Mouse (Mus musculus): ENCODE measurements around the gene Tmem205. TPM values are rescaled to one million over a fixed set of nuclear protein-coding genes. Genes with fewer than 3 reads are reported as not detected.
A peak's percentile ranks its signal among the peaks of the same experiment; 100 is the strongest.

Gene Tmem205
- polyA plus RNA-seq (2015; fragmentation: Nextera tagmentation; extraction: Ambion mirVana): 41.5 and 47.8 TPM in 2 replicates

DNA sequence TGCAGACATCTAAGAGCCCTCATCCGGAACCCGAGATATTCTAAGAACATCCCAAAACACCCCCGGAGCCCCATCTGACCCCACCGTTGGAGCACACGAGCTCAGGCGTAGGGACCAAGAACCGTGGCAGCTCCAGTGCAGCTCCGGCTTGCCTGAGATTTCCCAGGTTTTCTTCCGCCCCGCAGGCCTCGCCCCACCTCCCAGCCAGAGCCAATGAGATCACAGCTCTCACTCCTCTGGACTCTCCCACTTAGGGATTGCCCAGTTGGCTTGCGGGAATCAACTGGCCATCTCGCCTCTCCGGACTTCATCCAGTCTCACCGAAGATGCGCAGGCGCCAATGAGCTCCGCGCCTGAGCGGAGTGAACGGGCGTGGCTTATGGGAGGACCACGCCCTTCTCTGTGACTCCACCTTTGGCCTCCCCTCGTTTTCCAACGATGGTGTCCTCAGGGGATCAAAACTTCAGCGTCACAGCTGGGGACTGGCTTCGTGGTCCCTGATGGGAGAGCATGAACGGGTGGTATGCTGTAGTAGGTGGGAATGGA lies at the start of gene Tmem205, which contains the start of gene Ccdc159:
TSS of gene Tmem205 (minus strand) at position 349 of the 546 bp plus-strand sequence.
TSS of gene Ccdc159 (plus strand) at position 264 of the 546 bp plus-strand sequence.
- H3K9ac ChIP-seq: peak within 1 kb of the TSS; percentile 87
- peaks cover 7% of the 10 kb centered on the region for H3K36me3 ChIP-seq
- peak; percentile 82 for ATAC-seq (ENCODE audit: extremely low read depth, insufficient number of reproducible peaks, low FRiP score, low TSS enrichment)
- H3K27me3 ChIP-seq (replicated peaks): no peaks in the 10 kb centered on the region
- H3K4me2 ChIP-seq: peak within 1 kb of the TSS; percentile 71
- WGBS: under 1% methylated on average over 28 of the region's 28 CpGs
- H3K4me3 ChIP-seq: peak within 1 kb of the TSS; percentile 60
- H3K9me3 ChIP-seq: no peaks in the 10 kb centered on the region
- H3K4me1 ChIP-seq: peaks cover 37% of the 10 kb centered on the region
- peak within 1 kb of the TSS; percentile 74 for H3K27ac ChIP-seq (replicated peaks)

DNA sequence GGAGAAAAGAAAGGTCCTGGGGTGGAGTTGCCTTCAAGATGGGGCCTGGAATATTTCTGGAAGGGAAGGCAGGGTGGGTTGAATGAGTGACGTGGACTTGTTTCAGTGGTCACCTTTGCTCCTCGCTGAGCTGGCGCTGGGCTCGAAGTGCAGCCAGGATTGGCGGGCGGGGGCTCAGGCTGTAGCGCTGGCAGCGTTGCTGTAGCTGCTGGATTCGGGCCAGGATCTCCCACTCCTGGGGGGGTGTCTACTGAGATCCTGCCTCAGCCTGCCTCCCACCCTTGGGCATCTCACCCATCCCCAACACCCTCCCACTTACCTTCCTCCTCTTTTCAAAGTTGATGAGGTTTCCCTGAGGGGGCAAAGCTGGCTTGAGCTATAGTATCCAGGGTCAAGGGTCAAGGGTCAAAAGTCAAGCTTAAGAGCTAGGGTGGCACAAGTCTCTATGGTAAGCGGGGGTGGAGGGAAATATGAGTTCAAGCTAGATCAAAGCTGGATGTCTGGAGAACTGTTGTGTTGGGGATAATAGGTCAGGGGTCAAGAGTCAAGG lies 49.3 kb upstream of the Tmem205 start:
- H3K9me3 ChIP-seq: no peaks in the 10 kb centered on the region
- H3K4me1 ChIP-seq: no peaks in the 10 kb centered on the region
- no peak for ATAC-seq (ENCODE audit: extremely low read depth, insufficient number of reproducible peaks, low FRiP score, low TSS enrichment)
- no peak overlapping the region for H3K4me3 ChIP-seq
- no peaks in the 10 kb centered on the region for H3K36me3 ChIP-seq
- H3K4me2 ChIP-seq: no peak overlapping the region
- no peak overlapping the region for H3K9ac ChIP-seq
- H3K27me3 ChIP-seq (replicated peaks): peaks cover 27% of the 10 kb centered on the region
- H3K27ac ChIP-seq (replicated peaks): no peak overlapping the region
- WGBS: 84% methylated on average over 10 of the region's 10 CpGs

DNA sequence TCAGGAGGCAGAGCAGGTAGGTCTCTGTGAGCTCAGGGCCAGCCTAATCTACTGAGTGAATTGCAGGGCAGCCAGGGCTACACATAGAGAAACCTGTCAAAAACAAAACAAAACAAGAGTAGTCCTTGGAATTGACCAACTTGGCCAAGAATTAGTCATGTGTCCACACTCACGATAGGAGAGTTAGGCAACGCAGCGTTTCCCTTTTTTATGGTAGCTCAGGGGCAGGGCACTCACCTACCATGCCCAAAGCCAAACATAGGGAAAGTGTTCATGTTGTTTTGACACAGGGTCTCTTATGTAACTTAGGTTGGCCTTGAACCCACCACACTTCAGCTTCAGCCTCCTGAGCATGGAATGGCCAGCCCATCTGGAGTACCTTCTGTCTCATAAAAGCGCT lies 41.9 kb upstream of the Tmem205 start:
- H3K9ac ChIP-seq: no peak overlapping the region
- H3K4me3 ChIP-seq: no peak overlapping the region
- H3K9me3 ChIP-seq: no peaks in the 10 kb centered on the region
- no peak overlapping the region for H3K27ac ChIP-seq (replicated peaks)
- H3K36me3 ChIP-seq: no peaks in the 10 kb centered on the region
- WGBS: 86% methylated on average over 4 of the region's 4 CpGs
- H3K27me3 ChIP-seq (replicated peaks): peaks cover 26% of the 10 kb centered on the region; the same call in 1 of the 2 replicates
- ATAC-seq (ENCODE audit: extremely low read depth, insufficient number of reproducible peaks, low FRiP score, low TSS enrichment): no peak
- no peaks in the 10 kb centered on the region for H3K4me1 ChIP-seq
- H3K4me2 ChIP-seq: no peak overlapping the region

DNA sequence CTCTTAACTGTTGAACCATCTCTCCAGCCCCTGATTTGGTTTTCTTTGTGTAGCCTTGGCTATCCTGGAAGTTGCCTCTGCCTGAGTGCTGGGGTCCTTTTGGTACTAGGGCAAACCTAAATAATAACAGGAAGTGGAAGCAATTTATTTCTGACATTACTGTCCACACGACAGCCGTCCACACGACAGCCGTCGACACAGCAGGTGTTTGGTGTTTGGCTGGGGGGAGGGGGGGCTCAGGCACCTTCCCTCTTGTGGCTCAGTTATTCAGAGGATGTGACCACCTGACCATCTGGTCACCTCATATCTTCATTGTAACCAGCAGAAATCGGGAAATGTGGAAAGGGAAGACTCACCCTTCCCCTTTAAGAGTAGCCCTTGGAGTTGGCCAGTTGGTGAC lies 41.5 kb upstream of the Tmem205 start:
- ATAC-seq (ENCODE audit: extremely low read depth, insufficient number of reproducible peaks, low FRiP score, low TSS enrichment): no peak

DNA sequence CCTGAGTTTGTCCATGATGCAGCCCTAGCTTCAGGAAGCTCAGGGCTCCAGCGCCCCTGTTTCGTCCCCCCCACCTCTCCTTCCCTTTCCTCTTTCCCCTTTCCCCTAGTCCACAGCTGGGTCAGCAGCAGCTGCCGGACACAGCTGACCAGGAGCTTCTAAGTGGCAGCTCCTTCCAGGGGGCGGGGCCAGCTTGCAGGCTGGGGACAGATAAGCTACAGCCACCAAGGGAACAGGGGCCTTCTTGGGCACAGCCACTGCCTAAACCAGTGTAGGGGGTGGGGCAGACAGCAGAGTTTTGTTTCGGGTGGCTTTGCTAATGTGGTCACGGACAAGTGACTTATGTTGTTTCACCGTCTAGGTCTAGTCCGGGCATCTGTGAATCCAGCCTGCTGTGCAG lies 36.1 kb upstream of the Tmem205 start, which contains the start of gene Epor:
TSS of gene Epor (minus strand) at position 90 of the 400 bp plus-strand sequence.
- Histone ChIP-seq H3K4me1 (peaks cover 39% of the 10 kb centered on the region), H3K9me3 (no peaks in the 10 kb centered on the region), H3K36me3 (peaks cover 12% of the 10 kb centered on the region; the same call in 1 of the 2 replicates), H3K9ac (peak within 1 kb of the TSS; percentile 74), H3K27me3 (replicated peaks) (peaks cover 36% of the 10 kb centered on the region), H3K4me2 (peak within 1 kb of the TSS; percentile 81), H3K27ac (replicated peaks) (peak within 1 kb of the TSS; percentile 71), H3K4me3 (peak within 1 kb of the TSS; percentile 54)
- ATAC-seq (ENCODE audit: extremely low read depth, insufficient number of reproducible peaks, low FRiP score, low TSS enrichment): peak; percentile 79
- 5% methylated on average over 8 of the region's 8 CpGs for WGBS

More for the DNA sequence above, 41.5 kb upstream of the Tmem205 start:
- Histone ChIP-seq H3K36me3 (no peaks in the 10 kb centered on the region), H3K4me1 (0 out of 2 replicates have a peak, but pooled peaks cover 3% of the 10 kb centered on the region), H3K4me3 (no peak overlapping the region), H3K4me2 (no peak overlapping the region), H3K9ac (no peak overlapping the region), H3K27me3 (replicated peaks) (peaks cover 26% of the 10 kb centered on the region; the same call in 1 of the 2 replicates), H3K27ac (replicated peaks) (no peak overlapping the region), H3K9me3 (no peaks in the 10 kb centered on the region)
- 50% methylated on average over 6 of the region's 6 CpGs for WGBS

DNA sequence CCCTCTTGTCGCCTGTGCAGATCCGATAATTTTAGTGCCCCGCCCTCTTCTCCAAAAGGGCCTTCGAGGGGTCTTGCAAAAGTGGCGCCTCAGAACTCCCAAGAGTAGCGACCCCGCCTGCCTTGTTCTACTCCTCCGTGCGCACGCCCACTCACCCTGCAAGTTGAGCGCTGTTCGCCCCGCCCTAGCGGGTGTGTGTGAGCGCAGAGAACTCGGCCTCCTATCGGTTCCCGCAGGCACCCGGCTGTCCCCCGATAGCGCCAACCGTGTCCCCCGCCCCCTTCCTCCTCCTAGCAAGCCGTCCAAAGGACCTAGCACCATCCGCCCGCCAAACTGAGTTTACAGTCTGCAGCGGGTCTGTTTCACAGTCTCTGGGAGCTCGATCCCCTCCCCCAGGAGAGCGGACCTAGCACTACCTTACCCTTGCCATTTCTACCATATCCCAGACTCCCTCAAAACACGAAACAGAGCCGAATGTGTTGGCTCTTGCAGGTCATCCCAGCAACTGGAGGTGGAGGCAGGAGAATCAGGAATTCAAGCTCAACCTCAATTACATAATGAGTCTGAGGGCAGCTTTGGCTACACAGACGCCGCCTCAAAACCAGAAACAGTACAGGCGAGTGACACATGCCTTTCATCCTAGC lies 35.2 kb upstream of the Tmem205 start:
- peak overlapping the region; percentile 74 for H3K9ac ChIP-seq
- H3K27ac ChIP-seq (replicated peaks): peak overlapping the region; percentile 71
- H3K4me3 ChIP-seq: peak overlapping the region; percentile 54
- peak overlapping the region; percentile 81 for H3K4me2 ChIP-seq
- ATAC-seq (ENCODE audit: extremely low read depth, insufficient number of reproducible peaks, low FRiP score, low TSS enrichment): peak; percentile 74
- peaks cover 39% of the 10 kb centered on the region for H3K4me1 ChIP-seq
- WGBS: 1% methylated on average over 34 of the region's 34 CpGs
- peaks cover 31% of the 10 kb centered on the region for H3K27me3 ChIP-seq (replicated peaks)
- no peaks in the 10 kb centered on the region for H3K9me3 ChIP-seq
- H3K36me3 ChIP-seq: peaks cover 20% of the 10 kb centered on the region

DNA sequence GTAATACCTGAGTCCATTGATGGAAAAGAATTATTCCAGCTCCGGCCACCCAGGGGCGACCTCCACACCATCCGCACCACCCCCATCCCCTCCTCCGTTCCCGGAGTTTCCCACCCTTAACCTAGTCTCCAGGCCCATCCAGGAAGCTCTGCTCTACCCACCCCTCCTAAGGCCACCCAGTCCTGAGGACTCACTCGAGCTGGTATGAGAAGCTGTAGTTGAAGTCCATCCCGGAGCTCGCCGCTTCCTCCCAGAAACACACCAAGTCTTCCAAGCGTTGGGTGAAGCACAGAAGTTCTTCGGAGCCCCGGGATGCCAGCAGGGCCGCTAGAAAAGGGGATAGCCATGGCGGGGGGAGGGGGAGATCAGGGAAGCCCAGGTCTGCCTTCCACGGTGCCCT lies 34.7 kb upstream of the Tmem205 start:
- Histone ChIP-seq H3K4me3 (peak overlapping the region; percentile 54), H3K27me3 (replicated peaks) (peaks cover 27% of the 10 kb centered on the region), H3K27ac (replicated peaks) (no peak overlapping the region; the same call in 1 of the 2 replicates), H3K9ac (peak overlapping the region; percentile 74), H3K36me3 (peaks cover 24% of the 10 kb centered on the region), H3K4me2 (peak overlapping the region; percentile 81), H3K4me1 (peaks cover 39% of the 10 kb centered on the region), H3K9me3 (no peaks in the 10 kb centered on the region)
- 1% methylated on average over 15 of the region's 15 CpGs for WGBS
- ATAC-seq (ENCODE audit: extremely low read depth, insufficient number of reproducible peaks, low FRiP score, low TSS enrichment): 0 out of 2 replicates have a peak, but pooled peaks have one; percentile 16

DNA sequence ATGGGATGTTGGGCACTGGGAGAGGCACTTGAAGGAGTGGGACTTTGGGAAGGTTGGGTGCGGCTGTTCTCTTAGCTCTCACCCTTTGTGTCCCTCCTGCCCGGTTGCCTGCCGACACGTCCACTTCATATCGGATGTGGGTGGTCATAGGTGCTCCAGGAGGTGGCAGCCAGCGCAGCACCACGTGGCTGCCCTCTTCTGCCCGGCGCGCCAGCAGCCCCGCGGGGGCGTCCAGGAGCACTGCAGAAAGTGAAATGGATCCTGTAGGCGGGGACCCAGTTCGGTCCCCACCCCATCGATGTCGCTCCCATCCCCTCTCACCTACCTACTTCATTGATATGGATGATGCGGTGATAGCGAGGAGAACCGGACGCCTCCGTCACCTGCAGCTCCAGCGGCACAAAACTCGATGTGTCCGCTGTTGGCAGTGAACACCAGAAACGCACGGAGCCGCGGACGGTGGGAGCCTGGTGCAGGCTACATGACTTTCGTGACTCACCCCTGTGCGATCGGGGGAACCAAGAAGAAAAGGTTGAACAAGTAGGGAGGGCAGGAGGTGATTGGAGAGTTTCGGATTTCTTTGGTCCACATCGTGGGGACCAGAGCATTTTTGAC lies 34.1 kb upstream of the Tmem205 start:
- peaks cover 24% of the 10 kb centered on the region for H3K36me3 ChIP-seq
- H3K27ac ChIP-seq (replicated peaks): no peak overlapping the region; the same call in 1 of the 2 replicates
- H3K4me2 ChIP-seq: peak overlapping the region; percentile 81
- H3K9ac ChIP-seq: peak overlapping the region; percentile 74
- H3K9me3 ChIP-seq: no peaks in the 10 kb centered on the region
- 2% methylated on average over 35 of the region's 35 CpGs for WGBS
- H3K4me1 ChIP-seq: peaks cover 42% of the 10 kb centered on the region
- no peak for ATAC-seq (ENCODE audit: extremely low read depth, insufficient number of reproducible peaks, low FRiP score, low TSS enrichment)
- H3K27me3 ChIP-seq (replicated peaks): peaks cover 27% of the 10 kb centered on the region
- H3K4me3 ChIP-seq: peak overlapping the region; percentile 54

DNA sequence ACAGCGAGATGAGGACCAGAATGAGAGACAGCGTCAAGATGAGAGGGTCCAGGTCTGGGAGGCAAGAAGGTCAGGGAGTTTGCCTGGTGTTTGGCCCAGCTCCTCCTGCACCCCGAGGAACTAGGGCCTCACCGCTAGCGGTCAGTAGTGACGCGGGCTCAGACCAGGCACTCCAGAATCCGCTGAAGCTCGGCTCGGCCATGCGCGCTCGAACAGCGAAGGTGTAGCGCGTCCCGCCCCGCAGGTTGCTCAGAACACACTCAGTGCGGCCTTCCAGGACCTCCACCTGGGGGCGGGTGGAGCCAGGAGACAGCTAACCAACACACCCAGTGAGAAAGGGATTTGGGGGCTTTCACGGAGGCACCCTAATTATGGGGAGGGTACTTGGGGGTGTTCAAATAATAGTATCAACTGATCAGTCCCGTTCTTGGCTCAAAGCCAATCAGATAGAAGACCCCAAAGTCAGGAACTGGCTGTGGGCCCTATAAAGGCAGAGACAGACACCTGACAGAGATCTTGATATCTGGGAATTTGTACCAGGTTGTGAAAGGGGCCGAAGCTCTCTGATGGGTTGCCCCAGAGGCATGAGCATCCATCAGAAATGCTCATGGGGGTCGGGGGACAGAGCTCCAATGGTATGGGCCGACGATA lies 33.3 kb upstream of the Tmem205 start:
- H3K4me1 ChIP-seq: peaks cover 46% of the 10 kb centered on the region
- peak overlapping the region; percentile 74 for H3K9ac ChIP-seq
- H3K4me2 ChIP-seq: peak overlapping the region; percentile 81
- H3K36me3 ChIP-seq: peaks cover 24% of the 10 kb centered on the region
- WGBS: 14% methylated on average over 26 of the region's 26 CpGs
- no peak overlapping the region for H3K27ac ChIP-seq (replicated peaks)
- peak overlapping the region; percentile 54 for H3K4me3 ChIP-seq
- H3K27me3 ChIP-seq (replicated peaks): peaks cover 27% of the 10 kb centered on the region
- no peak for ATAC-seq (ENCODE audit: extremely low read depth, insufficient number of reproducible peaks, low FRiP score, low TSS enrichment)
- no peaks in the 10 kb centered on the region for H3K9me3 ChIP-seq

DNA sequence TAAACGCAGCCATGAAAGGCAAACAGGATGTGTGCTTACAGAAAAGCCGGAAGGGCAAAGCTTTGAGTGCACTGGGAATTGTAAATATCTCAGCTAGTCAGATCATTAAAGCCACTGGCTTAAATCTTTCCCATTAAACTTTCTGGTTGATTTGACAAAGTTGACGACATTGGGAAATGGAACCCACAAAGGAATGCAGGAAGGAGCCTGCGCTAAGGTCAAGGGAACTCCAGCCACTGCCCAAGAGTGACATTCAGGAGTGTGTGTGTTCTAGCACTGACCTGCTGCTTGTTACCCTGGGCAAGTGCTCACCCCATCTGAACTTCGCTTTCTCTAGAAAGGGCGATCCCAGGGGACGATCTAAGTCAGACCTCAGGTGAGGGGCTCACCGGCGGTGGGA lies 32.8 kb upstream of the Tmem205 start:
- Histone ChIP-seq H3K4me3 (peak overlapping the region; percentile 54), H3K4me2 (peak overlapping the region; percentile 81), H3K27ac (replicated peaks) (no peak overlapping the region)

DNA sequence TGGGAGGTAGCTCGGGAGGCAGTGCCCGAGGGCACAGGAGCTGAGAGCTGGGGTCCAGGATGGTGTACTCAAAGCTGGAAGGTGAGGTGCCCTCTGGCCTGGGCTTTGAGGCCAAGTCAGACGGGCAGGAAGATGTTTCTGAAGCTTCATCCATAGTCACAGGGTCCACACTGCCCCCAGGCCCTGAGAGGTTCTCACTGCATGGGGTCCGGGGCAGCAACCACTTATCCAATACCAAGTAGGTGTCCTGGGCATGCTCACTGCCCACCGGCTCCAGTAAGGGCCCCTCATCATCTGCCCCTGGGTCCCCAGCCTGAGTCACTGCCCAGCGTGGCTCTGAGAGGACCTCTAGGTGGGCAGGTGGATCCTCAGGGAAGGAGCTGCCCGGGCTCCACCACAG lies 31.9 kb upstream of the Tmem205 start:
- Histone ChIP-seq H3K9me3 (no peaks in the 10 kb centered on the region), H3K27ac (replicated peaks) (no peak overlapping the region), H3K4me3 (no peak overlapping the region), H3K4me2 (no peak overlapping the region; the same call in 1 of the 2 replicates), H3K9ac (no peak overlapping the region), H3K36me3 (peaks cover 24% of the 10 kb centered on the region), H3K4me1 (peaks cover 52% of the 10 kb centered on the region), H3K27me3 (replicated peaks) (peaks cover 27% of the 10 kb centered on the region)
- 82% methylated on average over 7 of the region's 7 CpGs for WGBS
- no peak for ATAC-seq (ENCODE audit: extremely low read depth, insufficient number of reproducible peaks, low FRiP score, low TSS enrichment)

More for the DNA sequence above, 32.8 kb upstream of the Tmem205 start:
- WGBS: 57% methylated on average over 9 of the region's 9 CpGs
- Histone ChIP-seq H3K27me3 (replicated peaks) (peaks cover 27% of the 10 kb centered on the region), H3K9me3 (no peaks in the 10 kb centered on the region), H3K9ac (peak overlapping the region; percentile 29), H3K36me3 (peaks cover 24% of the 10 kb centered on the region), H3K4me1 (peaks cover 47% of the 10 kb centered on the region)
- no peak for ATAC-seq (ENCODE audit: extremely low read depth, insufficient number of reproducible peaks, low FRiP score, low TSS enrichment)
